Comparison of ENCODE assay signal across 8 mouse cellular contexts in genomic region chr13:64161916-64162611, GRCm38 (mm10). TPM values are rescaled to one million over a fixed set of nuclear protein-coding genes. Genes with fewer than 3 reads are reported as not detected.
DNase-seq lines count a peak whose midpoint lies in the region; ATAC-seq and TF ChIP-seq lines count a peak whose summit lies in the region.

No protein-coding gene starts in this region.

- intact Hi-C loops in left cerebral cortex, postnatal 4 days (cut with DNase I): loop anchor here (10.0 kb wide), 1 partner anchor 273 kb away; the partner anchor contains the start of gene Cdk20

- under 1% methylated on average over 70 of the region's 71 CpGs for WGBS in forebrain, embryonic 14.5 days
- WGBS in intestine, postnatal 0 days: under 1% methylated on average over 66 of the region's 71 CpGs
- under 1% methylated on average over 70 of the region's 71 CpGs for WGBS in midbrain, embryonic 13.5 days

- H3K4me1 ChIP-seq in forebrain, embryonic 14.5 days (ENCODE audit: control insufficient read depth, insufficient read depth, low read length): peaks cover 10% of the 10 kb centered on the region
- 0 out of 2 replicates have a peak, but pooled peaks cover 6% of the 10 kb centered on the region for H3K4me1 ChIP-seq in intestine, postnatal 0 days (replicated peaks; ENCODE audit: control insufficient read depth, insufficient read depth, low read length)
- H3K4me1 ChIP-seq in midbrain, embryonic 13.5 days (replicated peaks): peaks cover 13% of the 10 kb centered on the region

- peak overlapping the region; percentile 97 for H3K4me2 ChIP-seq in forebrain, embryonic 14.5 days (ENCODE audit: low read length)
- H3K4me2 ChIP-seq in intestine, postnatal 0 days (replicated peaks; ENCODE audit: low read depth): peak overlapping the region; percentile 99
- peak overlapping the region; percentile 95 for H3K4me2 ChIP-seq in midbrain, embryonic 13.5 days (replicated peaks)

- H3K27ac ChIP-seq in forebrain, embryonic 14.5 days (ENCODE audit: low read depth, low read length): peak overlapping the region; percentile 63; the same call in 1 of the 2 replicates
- peak overlapping the region; percentile 91 for H3K27ac ChIP-seq in intestine, postnatal 0 days (ENCODE audit: low read depth, low read length)
- H3K27ac ChIP-seq in midbrain, embryonic 13.5 days: peak overlapping the region; percentile 84

- 0 out of 2 replicates have a peak, but pooled peaks cover 3% of the 10 kb centered on the region for H3K27me3 ChIP-seq in forebrain, embryonic 14.5 days (replicated peaks; ENCODE audit: control insufficient read depth, insufficient read depth, low read length)
- no peaks in the 10 kb centered on the region for H3K27me3 ChIP-seq in intestine, postnatal 0 days (replicated peaks; ENCODE audit: control insufficient read depth, insufficient read depth, low read length)
- peaks cover 14% of the 10 kb centered on the region for H3K27me3 ChIP-seq in midbrain, embryonic 13.5 days

- H3K36me3 ChIP-seq in forebrain, embryonic 14.5 days (ENCODE audit: control insufficient read depth, insufficient read depth, low read length): no peaks in the 10 kb centered on the region
- H3K36me3 ChIP-seq in intestine, postnatal 0 days (ENCODE audit: control insufficient read depth, insufficient read depth): no peaks in the 10 kb centered on the region
- H3K36me3 ChIP-seq in midbrain, embryonic 13.5 days: peaks cover 7% of the 10 kb centered on the region

- TF ChIP-seq CTCF in intestine, postnatal 0 days (IDR thresholded peaks at IDR 0.05; ENCODE audit: low read depth): no peak

- ATAC-seq in forebrain, embryonic 14.5 days: no peak; the same call in 1 of the 2 replicates
- peak; percentile 63 for ATAC-seq in intestine, postnatal 0 days
- ATAC-seq in midbrain, embryonic 13.5 days: peak; percentile 79; the same call in 1 of the 2 replicates

- peak overlapping the region; percentile 74 for H3K4me3 ChIP-seq in forebrain, embryonic 14.5 days (ENCODE audit: low read depth, low read length)
- peak overlapping the region; percentile 83 for H3K4me3 ChIP-seq in intestine, postnatal 0 days (ENCODE audit: low read depth, low read length)
- peak overlapping the region; percentile 80 for H3K4me3 ChIP-seq in midbrain, embryonic 13.5 days (replicated peaks)

- no peaks in the 10 kb centered on the region for H3K9me3 ChIP-seq in forebrain, embryonic 14.5 days (replicated peaks; ENCODE audit: control insufficient read depth, low read length)
- H3K9me3 ChIP-seq in intestine, postnatal 0 days (ENCODE audit: control insufficient read depth): no peaks in the 10 kb centered on the region
- 0 out of 2 replicates have a peak, but pooled peaks cover 6% of the 10 kb centered on the region for H3K9me3 ChIP-seq in midbrain, embryonic 13.5 days

- peak overlapping the region; percentile 82 for H3K9ac ChIP-seq in forebrain, embryonic 14.5 days (ENCODE audit: low read length)
- H3K9ac ChIP-seq in intestine, postnatal 0 days (ENCODE audit: low read depth, low read length): peak overlapping the region; percentile 79
- peak overlapping the region; percentile 92 for H3K9ac ChIP-seq in midbrain, embryonic 13.5 days (replicated peaks)

- DNase-seq in left cerebral cortex, adult 11 months (ENCODE audit: low spot score): peak; percentile 40
- DNase-seq in left cerebral cortex, postnatal 4 days: no peak
- DNase-seq in brain, adult 2 months (ENCODE audit: low read depth, low spot score): peak; percentile 42
- DNase-seq in forebrain, embryonic 14.5 days (ENCODE audit: low spot score): no peak
- DNase-seq in urinary bladder, postnatal 14 days (ENCODE audit: low spot score): no peak
- no peak for DNase-seq in embryo, embryonic 10.5 days (ENCODE audit: low spot score)

RNA-seq across cellular contexts. Expression of gene Habp4, which starts 0.4 kb away (rescaled TPM):
- total RNA-seq in left cerebral cortex, postnatal 4 days (2021): 10 to 100 TPM; 51.5 to 54.6 TPM
- polyA plus RNA-seq in forebrain, embryonic 14.5 days (2014; fragmentation: Nextera tagmentation; extraction: Ambion mirVana): 17.5 and 18.1 TPM in 2 replicates
- polyA plus RNA-seq in intestine, postnatal 0 days (2015; fragmentation: Nextera tagmentation; extraction: Ambion mirVana): 11.8 and 12.7 TPM in 2 replicates
- polyA plus RNA-seq in midbrain, embryonic 13.5 days (2015; fragmentation: Nextera tagmentation; extraction: Ambion mirVana): 19.7 and 25.1 TPM in 2 replicates

RNA-seq across cellular contexts. Expression of gene Zfp367, which starts 9.1 kb away (rescaled TPM):
- total RNA-seq in left cerebral cortex, postnatal 4 days (2021): 1 to 10 TPM; 4.9 to 5.4 TPM
- polyA plus RNA-seq in forebrain, embryonic 14.5 days (2014; fragmentation: Nextera tagmentation; extraction: Ambion mirVana): 13.0 and 15.0 TPM in 2 replicates
- polyA plus RNA-seq in intestine, postnatal 0 days (2015; fragmentation: Nextera tagmentation; extraction: Ambion mirVana): 8.9 and 9.5 TPM in 2 replicates
- polyA plus RNA-seq in midbrain, embryonic 13.5 days (2015; fragmentation: Nextera tagmentation; extraction: Ambion mirVana): 7.8 and 8.0 TPM in 2 replicates

RNA-seq across cellular contexts. Expression of gene Slc35d2, which starts 32.9 kb away (rescaled TPM):
- total RNA-seq in left cerebral cortex, postnatal 4 days (2021): 1 to 10 TPM in 1 of 2 experiments, under 1 TPM in 1; 0.96 to 1.2 TPM
- 0.76 and 1.2 TPM in 2 replicates for polyA plus RNA-seq in forebrain, embryonic 14.5 days (2014; fragmentation: Nextera tagmentation; extraction: Ambion mirVana)
- 11.9 and 12.6 TPM in 2 replicates for polyA plus RNA-seq in intestine, postnatal 0 days (2015; fragmentation: Nextera tagmentation; extraction: Ambion mirVana)
- polyA plus RNA-seq in midbrain, embryonic 13.5 days (2015; fragmentation: Nextera tagmentation; extraction: Ambion mirVana): 1.4 and 2.2 TPM in 2 replicates

Comparison
In these comparisons a context has a peak if more than half of its experiments do, and no peak if none do; other contexts are left out.
1. DNase-seq: peak in left cerebral cortex, adult 11 months (single experiment) and brain, adult 2 months (single experiment); none in left cerebral cortex, postnatal 4 days (single experiment), forebrain, embryonic 14.5 days (single experiment), urinary bladder, postnatal 14 days (single experiment) and embryo, embryonic 10.5 days (single experiment).
2. Peak in every context shown above with its lines, with median percentiles within 50 percentile points of each other: H3K27ac ChIP-seq, H3K4me2 ChIP-seq, H3K4me3 ChIP-seq and H3K9ac ChIP-seq.